Mouse (Mus musculus) MEL (cell line): Measurements from ENCODE around the gene Dgkb.

Source experiments
- BHLHE40 ChIP-seq: IDR thresholded peaks from 2 replicates; pipeline ENCODE4 v1.6.1; 2012; ENCODE audit warnings: low read depth, mild to moderate bottlenecking, inconsistent platforms, low read length, improper control_type of control experiment, borderline replicate concordance
- CTCF ChIP-seq, 3 experiments: IDR thresholded peaks in 2 of 3; conservative IDR thresholded peaks in 1 of 3; 2 replicates each; pipeline ENCODE4 v1.5.1; 2011 to 2012; ENCODE audit warnings: low read length in 3 of 3, low read depth in 2 of 3, mild to moderate bottlenecking in 2 of 3, improper control_type of control experiment in 1 of 3, inconsistent platforms in 1 of 3, mixed read lengths in 1 of 3, moderate library complexity in 1 of 3; ENCODE audit not compliant: control insufficient read depth in 1 of 3, insufficient read depth in 1 of 3, poor library complexity in 1 of 3, severe bottlenecking in 1 of 3
- ELF1 ChIP-seq: IDR thresholded peaks from 2 replicates; pipeline ENCODE4 v1.6.1; 2014; ENCODE audit warnings: low read depth, mild to moderate bottlenecking, inconsistent platforms, low read length, improper control_type of control experiment, moderate library complexity
- EP300 ChIP-seq, 2 experiments: IDR thresholded peaks; 2 replicates each; pipeline ENCODE4 v1.6.1; 2011; ENCODE audit warnings: improper control_type of control experiment in 2 of 2, low read length in 2 of 2, low read depth in 1 of 2, mild to moderate bottlenecking in 1 of 2
- GATA1 ChIP-seq: IDR thresholded peaks from 2 replicates; pipeline ENCODE4 v1.6.1; 2011; ENCODE audit warnings: low read depth, low read length, improper control_type of control experiment
- KAT2A ChIP-seq: conservative IDR thresholded peaks from 2 replicates; pipeline ENCODE4 v1.6.1; 2012; ENCODE audit warnings: low read depth, low read length, improper control_type of control experiment, inconsistent platforms
- MAZ ChIP-seq: IDR thresholded peaks from 2 replicates; pipeline ENCODE4 v1.6.1; 2012; ENCODE audit warnings: low read depth, mild to moderate bottlenecking, inconsistent platforms, low read length, improper control_type of control experiment
- POLR2A ChIP-seq, 2 experiments: IDR thresholded peaks; 2 replicates each; pipeline ENCODE4 v1.6.1; 2011 to 2012; ENCODE audit warnings: low read length in 2 of 2, mild to moderate bottlenecking in 2 of 2, control low read depth in 1 of 2, improper control_type of control experiment in 1 of 2, low read depth in 1 of 2, moderate library complexity in 1 of 2; ENCODE audit not compliant: control insufficient read depth in 1 of 2, insufficient read depth in 1 of 2, poor library complexity in 1 of 2
- RAD21 ChIP-seq: IDR thresholded peaks from 2 replicates; pipeline ENCODE4 v1.6.1; 2011; ENCODE audit warnings: mild to moderate bottlenecking, low read depth, low read length, improper control_type of control experiment
- SIN3A ChIP-seq: IDR thresholded peaks from 2 replicates; pipeline ENCODE4 v1.6.1; 2012; ENCODE audit warnings: low read length, improper control_type of control experiment, inconsistent platforms
- USF1 ChIP-seq: IDR thresholded peaks from 2 replicates; pipeline ENCODE4 v1.6.1; 2014; ENCODE audit warnings: low read depth, mild to moderate bottlenecking, inconsistent platforms, low read length, improper control_type of control experiment, moderate library complexity
- USF2 ChIP-seq, 2 experiments: IDR thresholded peaks; 2 replicates each; pipeline ENCODE4 v1.6.1; 2011 to 2012; ENCODE audit warnings: improper control_type of control experiment in 2 of 2, low read length in 2 of 2, borderline replicate concordance in 1 of 2, inconsistent platforms in 1 of 2, low read depth in 1 of 2, mild to moderate bottlenecking in 1 of 2; ENCODE audit not compliant: insufficient read depth in 1 of 2
- ZKSCAN1 ChIP-seq: IDR thresholded peaks from 2 replicates; pipeline ENCODE4 v1.6.1; 2012; ENCODE audit warnings: low read depth, mild to moderate bottlenecking, inconsistent platforms, low read length, improper control_type of control experiment, moderate library complexity
- ZMIZ1 ChIP-seq: IDR thresholded peaks from 2 replicates; pipeline ENCODE4 v1.6.1; 2012; ENCODE audit warnings: low read depth, mild to moderate bottlenecking, inconsistent platforms, low read length, improper control_type of control experiment, moderate library complexity

DNA sequence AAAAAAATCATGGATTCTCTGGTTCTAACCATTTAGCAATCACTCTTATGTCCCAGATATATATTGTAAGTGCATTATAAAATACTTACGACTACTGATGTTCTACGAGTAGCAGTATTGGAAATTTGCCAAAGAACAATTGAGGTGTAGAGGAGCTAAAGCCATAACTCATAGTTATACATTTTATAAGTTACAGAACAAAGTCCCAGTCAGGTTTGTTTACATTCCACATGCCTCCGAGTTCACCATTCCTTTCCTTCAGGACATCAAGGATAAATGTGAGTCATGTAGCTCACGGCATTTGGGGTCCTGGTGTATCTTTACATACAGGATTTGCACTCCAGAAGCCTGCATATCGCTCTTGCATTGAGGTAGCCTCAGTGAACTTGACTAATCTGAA lies 570.7 kb downstream of the Dgkb start:
- TF ChIP-seq USF2 (IDR thresholded peaks at IDR 0.05; ENCODE audit: borderline replicate concordance in 1 of 2, insufficient read depth in 1 of 2, low read depth in 1 of 2, low read length in 2 of 2) (no peak), MAZ (no peak), CTCF (IDR thresholded peaks at IDR 0.05 in 2 of 3, conservative IDR thresholded peaks at IDR 0.05 in 1 of 3; ENCODE audit: control insufficient read depth in 1 of 3, insufficient read depth in 1 of 3, low read depth in 2 of 3, low read length in 3 of 3, poor library complexity in 1 of 3, severe bottlenecking in 1 of 3) (no peak), SIN3A (no peak), ZKSCAN1 (no peak), USF1 (no peak), EP300 (IDR thresholded peaks at IDR 0.05; ENCODE audit: low read depth in 1 of 2, low read length in 2 of 2) (no peak), ZMIZ1 (no peak), BHLHE40 (no peak), POLR2A (IDR thresholded peaks at IDR 0.05; ENCODE audit: control insufficient read depth in 1 of 2, insufficient read depth in 1 of 2, low read depth in 1 of 2, low read length in 2 of 2, poor library complexity in 1 of 2) (no peak), ELF1 (no peak), KAT2A (no peak), RAD21 (no peak), GATA1 (no peak)
